Mouse (Mus musculus): Measurements from ENCODE around the gene Prdm13. TPM values are rescaled to one million over a fixed set of nuclear protein-coding genes. Genes with fewer than 3 reads are reported as not detected.

Prdm13 gene
- polyA plus RNA-seq, 1 experiment from 2014 or later: not detected

DNA sequence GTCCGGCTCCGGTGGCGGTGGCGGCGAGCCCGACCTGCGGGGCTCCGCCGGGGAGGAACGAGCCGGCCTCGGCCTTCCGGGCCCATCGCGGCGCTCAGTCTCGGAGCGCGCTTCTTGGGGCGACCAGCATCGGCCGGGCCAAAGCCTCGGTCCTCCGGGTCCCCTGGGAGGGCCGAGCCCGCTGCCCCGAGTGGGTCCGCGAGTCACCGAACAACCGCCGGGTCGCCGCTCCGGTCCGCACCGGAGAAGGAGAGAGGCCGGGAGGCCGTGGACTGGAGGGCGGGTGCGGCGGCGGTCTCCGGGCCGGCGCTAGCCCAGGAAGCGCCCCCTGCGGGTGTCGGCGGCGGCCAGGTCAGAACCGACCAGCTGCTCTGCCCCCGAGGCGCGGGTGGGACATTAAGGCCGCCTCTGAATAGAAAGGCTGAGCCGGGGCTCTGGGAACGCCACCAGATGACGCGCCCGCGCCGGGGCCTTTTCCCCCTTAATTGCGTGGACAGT is 3.0 kb upstream of the Prdm13 start:
- H3K36me3 ChIP-seq (ENCODE audit: insufficient read depth, low read length): no peaks in the 10 kb centered on the region
- H3K9me3 ChIP-seq (ENCODE audit: low read length): no peaks in the 10 kb centered on the region
- peaks cover 94% of the 10 kb centered on the region for H3K27me3 ChIP-seq (ENCODE audit: insufficient read depth, low read length)
- peak overlapping the region; percentile 85 for H3K4me2 ChIP-seq (replicated peaks; ENCODE audit: low read depth, low read length)
- H3K4me1 ChIP-seq (ENCODE audit: insufficient read depth, low read length): peaks cover 10% of the 10 kb centered on the region
- H3K4me3 ChIP-seq (ENCODE audit: low read length): peak overlapping the region; percentile 55
- H3K9ac ChIP-seq (replicated peaks; ENCODE audit: low read length): peak overlapping the region; percentile 47; the same call in 1 of the 2 replicates
- H3K27ac ChIP-seq (ENCODE audit: low read length): no peak overlapping the region
- peak; percentile 86 for ATAC-seq (ENCODE audit: low FRiP score, low TSS enrichment)
- WGBS: 1% methylated on average over 59 of the region's 64 CpGs

DNA sequence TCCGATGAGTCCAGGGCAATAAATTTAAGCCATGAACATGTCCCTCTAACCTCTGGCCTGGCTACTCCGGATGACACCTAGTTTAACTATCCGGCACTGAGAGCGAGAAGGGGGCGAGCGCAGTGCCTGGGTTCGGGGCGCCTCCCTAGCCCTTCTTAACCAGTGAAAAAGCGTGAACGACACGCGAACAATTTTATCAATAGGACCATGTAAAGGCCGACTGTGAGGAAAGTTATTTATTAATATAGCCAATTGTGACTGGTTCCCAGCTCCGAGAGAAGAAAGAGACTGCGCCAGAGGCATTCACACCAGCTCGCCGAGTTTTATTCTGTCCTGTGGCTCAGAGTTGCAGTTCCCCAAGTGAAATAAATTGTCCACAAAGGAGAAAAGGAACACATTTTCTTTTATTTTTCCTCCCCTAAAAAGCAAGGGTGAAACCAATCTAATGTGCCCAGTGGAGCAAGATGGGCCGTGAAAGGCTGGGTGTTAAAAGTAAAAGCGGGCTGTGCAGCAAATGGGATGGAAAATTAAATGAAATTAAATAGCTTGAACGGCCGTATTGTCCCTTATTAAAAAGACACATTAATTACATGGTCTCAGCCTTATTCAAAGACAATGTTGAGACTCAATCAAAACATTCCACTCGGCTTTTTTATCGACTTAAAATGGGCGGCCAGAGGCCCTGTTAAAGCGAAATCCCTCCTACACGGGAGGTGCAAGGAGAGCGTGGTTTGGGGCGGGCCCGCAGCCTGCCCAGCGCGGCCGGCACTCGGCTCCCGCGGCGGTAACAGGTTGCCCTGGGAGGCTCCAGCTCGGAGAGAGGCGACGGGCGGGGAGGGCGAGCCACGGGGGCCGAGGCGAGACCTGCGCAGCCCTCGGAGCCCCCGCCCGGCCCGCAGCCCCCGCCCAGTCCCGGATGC is 2.3 kb upstream of the Prdm13 start:
- Histone ChIP-seq H3K36me3 (ENCODE audit: insufficient read depth, low read length) (no peaks in the 10 kb centered on the region), H3K27me3 (ENCODE audit: insufficient read depth, low read length) (peaks cover 97% of the 10 kb centered on the region), H3K4me2 (replicated peaks; ENCODE audit: low read depth, low read length) (peak overlapping the region; percentile 85), H3K9ac (replicated peaks; ENCODE audit: low read length) (peak overlapping the region; percentile 47; the same call in 1 of the 2 replicates), H3K4me1 (ENCODE audit: insufficient read depth, low read length) (peaks cover 10% of the 10 kb centered on the region), H3K9me3 (ENCODE audit: low read length) (no peaks in the 10 kb centered on the region), H3K27ac (ENCODE audit: low read length) (no peak overlapping the region), H3K4me3 (ENCODE audit: low read length) (peak overlapping the region; percentile 55)
- WGBS: 2% methylated on average over 50 of the region's 51 CpGs
- ATAC-seq (ENCODE audit: low FRiP score, low TSS enrichment): peak; percentile 79

DNA sequence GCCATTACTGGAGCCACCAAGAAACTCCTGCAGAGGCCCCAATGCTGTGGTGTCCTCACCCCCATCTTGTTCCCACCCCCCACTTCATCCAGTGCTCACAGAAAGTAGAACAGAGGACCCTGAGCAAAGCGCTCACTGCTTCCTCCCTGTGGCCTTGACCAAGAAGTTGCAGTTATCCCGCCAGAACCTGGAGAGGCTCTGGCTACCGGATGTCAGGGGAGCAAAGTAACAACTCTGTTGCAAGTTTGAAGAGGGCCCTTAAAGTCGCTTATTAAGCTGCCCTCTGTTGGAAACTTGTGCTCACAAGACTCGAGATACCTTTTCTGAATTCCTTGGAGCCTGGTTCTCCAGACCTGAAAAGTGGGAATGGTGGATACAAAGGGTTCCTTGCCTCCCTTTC is 1.2 kb upstream of the Prdm13 start:
- H3K4me3 ChIP-seq (ENCODE audit: low read length): no peak overlapping the region
- H3K27me3 ChIP-seq (ENCODE audit: insufficient read depth, low read length): peaks cover 97% of the 10 kb centered on the region
- H3K9me3 ChIP-seq (ENCODE audit: low read length): no peaks in the 10 kb centered on the region
- H3K4me1 ChIP-seq (ENCODE audit: insufficient read depth, low read length): peaks cover 10% of the 10 kb centered on the region
- H3K27ac ChIP-seq (ENCODE audit: low read length): no peak overlapping the region
- no peaks in the 10 kb centered on the region for H3K36me3 ChIP-seq (ENCODE audit: insufficient read depth, low read length)
- ATAC-seq (ENCODE audit: low FRiP score, low TSS enrichment): no peak
- WGBS: 2% methylated on average over 5 of the region's 5 CpGs
- H3K4me2 ChIP-seq (replicated peaks; ENCODE audit: low read depth, low read length): no peak overlapping the region
- H3K9ac ChIP-seq (replicated peaks; ENCODE audit: low read length): no peak overlapping the region

DNA sequence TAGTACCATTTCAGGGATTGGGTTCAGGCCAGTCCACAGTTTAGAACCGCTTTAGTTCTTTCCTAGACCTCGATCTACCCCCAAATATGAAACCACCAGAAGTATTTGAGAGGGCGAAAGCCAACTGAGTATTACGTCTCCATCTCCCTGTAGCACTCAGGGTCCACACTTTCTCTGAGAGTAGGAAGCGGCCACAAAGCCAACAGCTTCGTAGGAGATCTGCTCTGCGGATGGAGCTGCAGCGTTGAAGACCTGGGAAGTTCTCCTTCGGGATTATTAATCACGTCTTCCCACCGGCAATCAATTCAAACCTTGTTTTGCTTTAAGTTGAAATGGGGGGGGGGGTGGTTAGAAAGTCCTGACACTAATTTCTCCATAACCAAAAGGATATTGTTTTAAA is 653 bp upstream of the Prdm13 start:
- no peak for ATAC-seq (ENCODE audit: low FRiP score, low TSS enrichment)
- 2% methylated on average over 11 of the region's 11 CpGs for WGBS
- H3K4me3 ChIP-seq (ENCODE audit: low read length): no peak overlapping the region

DNA sequence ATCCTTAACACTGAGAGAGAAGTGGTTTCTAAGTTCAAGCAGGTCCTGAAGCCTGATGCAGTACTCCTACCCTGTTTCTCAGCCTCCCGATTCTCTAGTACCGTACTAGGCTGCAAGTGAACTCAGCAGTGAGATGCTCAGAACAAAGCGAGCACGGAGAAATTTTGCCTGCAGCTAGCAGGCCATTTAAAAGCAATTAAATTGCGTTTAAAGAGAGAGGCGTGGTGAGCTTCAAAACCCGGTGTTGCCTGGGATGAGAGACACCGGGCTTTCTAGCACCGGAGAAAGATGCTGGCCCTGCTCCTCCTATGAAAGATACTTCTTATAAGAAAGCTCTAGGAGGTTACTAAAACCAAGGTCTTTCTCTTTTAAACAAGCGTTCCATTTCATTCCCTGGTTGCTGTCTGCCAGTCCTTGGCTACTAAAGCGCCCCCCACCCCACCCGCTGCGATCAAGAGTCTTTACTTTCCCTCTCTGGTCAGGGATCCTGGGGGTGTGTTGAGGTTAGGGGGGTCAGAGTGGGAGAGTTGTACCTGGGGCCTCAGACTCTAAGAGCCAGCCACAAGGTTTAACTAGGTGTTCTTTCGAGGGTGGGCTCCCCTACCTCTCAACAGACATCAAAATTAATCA is 1.3 kb downstream of the Prdm13 start:
- 2% methylated on average over 14 of the region's 14 CpGs for WGBS
- no peak for ATAC-seq (ENCODE audit: low FRiP score, low TSS enrichment)

More for the DNA sequence above, 653 bp upstream of the Prdm13 start:
- H3K27ac ChIP-seq (ENCODE audit: low read length): no peak overlapping the region
- no peaks in the 10 kb centered on the region for H3K36me3 ChIP-seq (ENCODE audit: insufficient read depth, low read length)
- H3K4me2 ChIP-seq (replicated peaks; ENCODE audit: low read depth, low read length): no peak overlapping the region
- H3K9me3 ChIP-seq (ENCODE audit: low read length): no peaks in the 10 kb centered on the region
- no peak overlapping the region for H3K9ac ChIP-seq (replicated peaks; ENCODE audit: low read length)
- H3K4me1 ChIP-seq (ENCODE audit: insufficient read depth, low read length): peaks cover 10% of the 10 kb centered on the region
- H3K27me3 ChIP-seq (ENCODE audit: insufficient read depth, low read length): peaks cover 99% of the 10 kb centered on the region

DNA sequence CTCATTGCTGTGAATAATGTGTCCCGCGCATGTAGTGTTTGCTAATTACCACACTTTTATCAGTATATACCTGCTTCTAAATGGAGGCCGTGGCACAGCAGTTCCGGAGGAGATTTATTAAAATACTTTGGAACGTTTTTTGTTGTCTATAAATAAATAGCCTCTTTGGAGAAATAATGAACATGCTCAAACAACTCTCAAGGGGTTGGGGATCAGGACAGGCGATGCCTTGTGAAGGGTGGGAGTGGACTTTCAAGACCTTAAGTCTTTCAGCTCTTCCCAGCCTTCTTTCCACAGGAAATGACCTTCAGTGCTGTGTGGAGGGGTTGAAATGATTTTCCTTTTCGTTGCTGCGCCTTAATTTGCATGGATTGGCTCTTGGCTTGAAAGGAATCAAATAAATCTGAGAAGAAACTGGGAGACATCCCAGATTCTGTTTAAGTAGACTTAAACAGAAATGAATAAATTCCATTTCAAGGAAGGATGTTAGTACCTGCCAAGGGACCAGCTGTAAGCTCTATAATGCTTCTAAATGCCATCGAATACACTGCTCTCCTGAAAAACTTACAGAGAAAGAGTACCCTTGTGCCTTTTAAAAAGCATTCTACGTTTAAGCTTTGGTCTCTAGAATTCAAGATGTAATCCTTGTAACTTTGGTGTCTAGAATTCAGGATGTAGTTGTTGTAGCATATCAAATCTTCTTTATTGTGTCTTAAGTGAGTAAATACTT is 3.2 kb downstream of the Prdm13 start:
- H3K36me3 ChIP-seq (ENCODE audit: insufficient read depth, low read length): no peaks in the 10 kb centered on the region
- ATAC-seq (ENCODE audit: low FRiP score, low TSS enrichment): no peak
- 10% methylated on average over 10 of the region's 10 CpGs for WGBS
- H3K9ac ChIP-seq (replicated peaks; ENCODE audit: low read length): no peak overlapping the region
- H3K4me3 ChIP-seq (ENCODE audit: low read length): no peak overlapping the region
- H3K27ac ChIP-seq (ENCODE audit: low read length): no peak overlapping the region
- peaks cover 15% of the 10 kb centered on the region for H3K4me1 ChIP-seq (ENCODE audit: insufficient read depth, low read length)
- no peaks in the 10 kb centered on the region for H3K9me3 ChIP-seq (ENCODE audit: low read length)
- H3K4me2 ChIP-seq (replicated peaks; ENCODE audit: low read depth, low read length): no peak overlapping the region
- H3K27me3 ChIP-seq (ENCODE audit: insufficient read depth, low read length): peaks cover 99% of the 10 kb centered on the region

More for the DNA sequence above, 1.3 kb downstream of the Prdm13 start:
- Histone ChIP-seq H3K9ac (replicated peaks; ENCODE audit: low read length) (no peak overlapping the region), H3K4me3 (ENCODE audit: low read length) (no peak overlapping the region), H3K27me3 (ENCODE audit: insufficient read depth, low read length) (peaks cover 99% of the 10 kb centered on the region), H3K27ac (ENCODE audit: low read length) (no peak overlapping the region), H3K4me1 (ENCODE audit: insufficient read depth, low read length) (peaks cover 10% of the 10 kb centered on the region), H3K9me3 (ENCODE audit: low read length) (no peaks in the 10 kb centered on the region), H3K4me2 (replicated peaks; ENCODE audit: low read depth, low read length) (no peak overlapping the region), H3K36me3 (ENCODE audit: insufficient read depth, low read length) (no peaks in the 10 kb centered on the region)

DNA sequence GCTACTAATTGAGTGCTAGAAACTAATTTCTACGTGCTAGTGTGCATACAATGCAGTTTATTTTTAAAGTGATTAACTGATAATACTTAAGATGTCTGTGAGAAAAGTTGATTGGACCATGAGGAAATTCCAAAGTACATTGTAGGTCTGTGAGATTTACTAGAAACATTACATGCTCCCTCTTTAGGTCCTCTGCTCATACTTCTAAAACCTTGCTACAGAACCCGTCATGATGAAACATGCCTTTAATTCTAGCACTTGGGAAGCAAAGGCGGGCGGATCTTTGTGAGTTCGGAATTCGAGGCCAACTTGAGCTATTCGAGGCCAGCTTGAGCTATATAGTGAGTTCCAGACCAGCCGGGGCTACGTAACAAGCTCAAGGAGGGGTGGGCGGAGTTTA is 4.8 kb downstream of the Prdm13 start:
- ATAC-seq (ENCODE audit: low FRiP score, low TSS enrichment): no peak
- H3K4me2 ChIP-seq (replicated peaks; ENCODE audit: low read depth, low read length): no peak overlapping the region

DNA sequence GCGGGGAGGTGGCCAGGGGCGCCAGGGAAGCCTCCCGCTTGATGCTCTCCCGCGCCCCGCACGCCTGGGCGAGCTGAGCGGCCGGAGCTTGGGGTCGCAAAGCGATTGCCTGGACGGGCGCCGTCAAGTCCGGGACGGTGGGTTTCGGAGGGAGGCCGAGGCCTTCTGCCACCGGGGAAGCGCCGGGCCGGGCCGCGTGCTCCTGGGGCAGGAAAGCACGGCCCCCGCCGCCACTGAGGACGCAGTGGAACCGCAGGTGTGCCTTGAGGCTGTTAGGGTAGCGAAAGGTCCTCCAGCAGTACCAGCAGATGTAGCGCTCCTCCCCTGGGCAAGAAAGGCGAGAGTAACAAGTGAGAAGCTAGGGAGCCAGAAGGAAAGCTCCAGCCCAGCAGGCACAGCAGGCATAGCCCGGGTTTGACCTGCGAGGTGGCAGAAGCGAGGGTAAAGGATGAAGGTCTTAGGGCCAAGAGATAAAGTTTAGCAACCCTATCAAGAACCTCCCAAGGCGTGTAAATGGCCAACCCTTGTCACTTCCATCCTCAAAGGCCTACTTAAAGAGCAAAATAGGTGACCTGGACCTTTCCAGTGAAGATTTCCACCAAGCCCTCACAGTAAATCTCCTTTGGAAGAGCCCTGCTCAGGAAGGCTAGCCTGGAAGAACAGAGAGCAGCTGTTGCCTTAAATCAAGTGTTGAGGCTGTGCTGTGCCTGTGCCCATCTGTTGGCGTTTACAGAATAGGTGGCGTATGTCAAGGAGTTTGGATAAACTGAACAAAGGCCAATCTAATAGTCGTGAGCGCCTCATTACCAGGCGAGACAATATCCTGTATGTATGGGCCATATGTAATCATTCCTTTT is 5.9 kb downstream of the Prdm13 start:
- Histone ChIP-seq H3K4me1 (ENCODE audit: insufficient read depth, low read length) (peaks cover 15% of the 10 kb centered on the region), H3K27me3 (ENCODE audit: insufficient read depth, low read length) (peaks cover 92% of the 10 kb centered on the region), H3K9me3 (ENCODE audit: low read length) (no peaks in the 10 kb centered on the region), H3K27ac (ENCODE audit: low read length) (no peak overlapping the region), H3K36me3 (ENCODE audit: insufficient read depth, low read length) (no peaks in the 10 kb centered on the region), H3K4me2 (replicated peaks; ENCODE audit: low read depth, low read length) (peak overlapping the region; percentile 61), H3K4me3 (ENCODE audit: low read length) (peak overlapping the region; percentile 45), H3K9ac (replicated peaks; ENCODE audit: low read length) (no peak overlapping the region)
- ATAC-seq (ENCODE audit: low FRiP score, low TSS enrichment): no peak
- WGBS: 3% methylated on average over 40 of the region's 42 CpGs

More for the DNA sequence above, 4.8 kb downstream of the Prdm13 start:
- Histone ChIP-seq H3K9ac (replicated peaks; ENCODE audit: low read length) (no peak overlapping the region), H3K9me3 (ENCODE audit: low read length) (no peaks in the 10 kb centered on the region), H3K4me3 (ENCODE audit: low read length) (no peak overlapping the region), H3K36me3 (ENCODE audit: insufficient read depth, low read length) (no peaks in the 10 kb centered on the region), H3K27me3 (ENCODE audit: insufficient read depth, low read length) (peaks cover 96% of the 10 kb centered on the region), H3K27ac (ENCODE audit: low read length) (no peak overlapping the region), H3K4me1 (ENCODE audit: insufficient read depth, low read length) (peaks cover 15% of the 10 kb centered on the region)
- WGBS: 5% methylated on average over 10 of the region's 10 CpGs

Data from kidney, embryonic 16.5 days (tissue).